14 mouse cellular contexts compared by ENCODE assay signal in genomic region chr5:106295993-106296392, GRCm38 (mm10).
"Had no signal": no experiment of that assay in that cellular context is flagged by ENCODE, and none has a peak within 500 bp of the region (broad histone marks: within the 10 kb centered on the region; RNA-seq: fewer than 3 reads in every experiment).

No protein-coding gene starts in this region.

- H3K4me3 ChIP-seq: liver, embryonic 15.5 days; lung, embryonic 15.5 days; megakaryocyte, embryonic 14.5 days; neural tube, embryonic 12.5 days; stomach, embryonic 15.5 days had no signal

- H3K36me3 ChIP-seq: liver, embryonic 15.5 days; lung, embryonic 15.5 days; neural tube, embryonic 12.5 days; stomach, embryonic 15.5 days had no signal

- ATAC-seq: liver, postnatal 0 days; midbrain, embryonic 16.5 days had no signal

- H3K4me2 ChIP-seq: liver, embryonic 15.5 days; lung, embryonic 15.5 days; neural tube, embryonic 12.5 days; stomach, embryonic 15.5 days had no signal

- H3K9ac ChIP-seq: liver, embryonic 15.5 days; liver, postnatal 0 days; lung, embryonic 15.5 days; neural tube, embryonic 12.5 days; stomach, embryonic 15.5 days had no signal

- H3K27ac ChIP-seq: liver, embryonic 15.5 days; lung, embryonic 15.5 days; macrophage; neural tube, embryonic 12.5 days; stomach, embryonic 15.5 days; stomach, postnatal 0 days had no signal

- H3K4me1 ChIP-seq: liver, embryonic 15.5 days; megakaryocyte, embryonic 14.5 days; stomach, embryonic 15.5 days had no signal

- DNase-seq: liver, postnatal 0 days; lung, adult 2 months; right cerebral cortex, postnatal 14 days; thymus, adult 2 months; thymus, postnatal 25 days; thymus, postnatal 4 days had no signal

- H3K27me3 ChIP-seq: liver, embryonic 15.5 days; lung, embryonic 15.5 days; megakaryocyte, embryonic 14.5 days; neural tube, embryonic 12.5 days; stomach, embryonic 15.5 days had no signal

- H3K9me3 ChIP-seq: liver, embryonic 15.5 days; lung, embryonic 15.5 days; megakaryocyte, embryonic 14.5 days; neural tube, embryonic 12.5 days; stomach, embryonic 15.5 days had no signal
